Mouse (Mus musculus) layer of hippocampus, adult 11-12 months (tissue): Measurements from ENCODE around the gene Slc1a7.

Source experiments
- DNase-seq: peaks from one replicate; pipeline ENCODE4 v3.0.0; 2022; ENCODE audit warnings: low spot score

Gene Slc1a7

GRCm38 (mm10) chr4:108014466-108014865 is 46.3 kb downstream of the Slc1a7 start:
- no peak for DNase-seq

GRCm38 (mm10) chr4:108015067-108015765 is 47.1 kb downstream of the Slc1a7 start:
- no peak for DNase-seq

- DNase-seq = no peak
Measured at GRCm38 (mm10) chr4:108016321-108016720, 48.2 kb downstream of the Slc1a7 start.

GRCm38 (mm10) chr4:108017839-108018238 is 49.7 kb downstream of the Slc1a7 start:
- no peak for DNase-seq

GRCm38 (mm10) chr4:108018241-108018923 is 50.2 kb downstream of the Slc1a7 start:
- no peak for DNase-seq

GRCm38 (mm10) chr4:108018961-108019921 is 51.1 kb downstream of the Slc1a7 start:
- DNase-seq = no peak

- no peak for DNase-seq
Measured at GRCm38 (mm10) chr4:108020178-108020577, 52.0 kb downstream of the Slc1a7 start.

GRCm38 (mm10) chr4:108023186-108023585 is 55.1 kb downstream of the Slc1a7 start:
- no peak for DNase-seq

- no peak for DNase-seq
Measured at GRCm38 (mm10) chr4:108024641-108025040, 56.5 kb downstream of the Slc1a7 start.

- no peak for DNase-seq
Measured at GRCm38 (mm10) chr4:108025269-108025668, 57.1 kb downstream of the Slc1a7 start.

GRCm38 (mm10) chr4:108026193-108026592 is 58.1 kb downstream of the Slc1a7 start:
- no peak for DNase-seq

- DNase-seq = no peak
Measured at GRCm38 (mm10) chr4:108030888-108031501, 62.9 kb downstream of the Slc1a7 start.

GRCm38 (mm10) chr4:108031502-108032351 is 63.6 kb downstream of the Slc1a7 start:
- DNase-seq = peak; percentile 47

GRCm38 (mm10) chr4:108032352-108032849 is 64.3 kb downstream of the Slc1a7 start:
- DNase-seq = no peak

GRCm38 (mm10) chr4:108033041-108033764 is 65.1 kb downstream of the Slc1a7 start:
- no peak for DNase-seq

- DNase-seq = no peak
Measured at GRCm38 (mm10) chr4:108037027-108037426, 68.9 kb downstream of the Slc1a7 start.

GRCm38 (mm10) chr4:108045136-108046107 is 77.3 kb downstream of the Slc1a7 start:
- DNase-seq = no peak

GRCm38 (mm10) chr4:108046136-108046535 is 78.0 kb downstream of the Slc1a7 start:
- DNase-seq = no peak

- no peak for DNase-seq
Measured at GRCm38 (mm10) chr4:108051687-108052274, 83.6 kb downstream of the Slc1a7 start.
